Mouse (Mus musculus) small intestine, adult 2 months (tissue): ENCODE data around the gene Ptch1. TPM values are rescaled to one million over a fixed set of nuclear protein-coding genes. Genes with fewer than 3 reads are reported as not detected.

Experiments
- H3K27ac ChIP-seq: fragments of 200-500 bp; 2 replicates; pipeline ENCODE4 v1.5.1; 2012; ENCODE audit warnings: low read depth, low read length, control low read depth, inconsistent platforms; ENCODE audit not compliant: insufficient read depth
- H3K27me3 ChIP-seq: fragments of 200-500 bp; 2 replicates; pipeline ENCODE4 v1.6.1; 2012; ENCODE audit warnings: mild to moderate bottlenecking, moderate library complexity, low read length, inconsistent platforms; ENCODE audit not compliant: control insufficient read depth, insufficient read depth
- H3K36me3 ChIP-seq: fragments of 200-500 bp; 2 replicates; pipeline ENCODE4 v1.6.1; 2012; ENCODE audit warnings: mild to moderate bottlenecking, low read length, control low read depth, inconsistent platforms; ENCODE audit not compliant: control insufficient read depth, insufficient read depth
- H3K4me1 ChIP-seq: fragments of 200-500 bp; 2 replicates; pipeline ENCODE4 v1.6.1; 2012; ENCODE audit warnings: low read length, inconsistent platforms, mixed read lengths; ENCODE audit not compliant: control insufficient read depth, insufficient read depth, insufficient read length
- H3K4me3 ChIP-seq: fragments of 200-500 bp; 2 replicates; pipeline ENCODE4 v1.5.1; 2012; ENCODE audit warnings: low read depth, mild to moderate bottlenecking, control low read depth, inconsistent platforms, low read length, moderate library complexity
- CTCF ChIP-seq: fragments of 200-500 bp; IDR thresholded peaks from 2 replicates; pipeline ENCODE4 v1.5.1; 2012; ENCODE audit warnings: low read depth, mild to moderate bottlenecking, control low read depth, inconsistent platforms, low read length, moderate library complexity, mixed read lengths; ENCODE audit not compliant: insufficient replicate concordance, insufficient read length; ENCODE audit errors: extremely low read depth
- POLR2A ChIP-seq: fragments of 200-500 bp; IDR thresholded peaks from 2 replicates; pipeline ENCODE4 v1.6.1; 2012; ENCODE audit warnings: low read depth, mild to moderate bottlenecking, control low read depth, inconsistent platforms, low read length, moderate library complexity
- WGBS: fragments of 180-500 bp; shearing (Covaris S2); methylation state at CpG from one replicate; pipeline ENCODE4 v1.1.7; 2018; 5-methylcytosine and 5-hydroxymethylcytosine counted together
- polyA plus RNA-seq: library from polyadenylated mRNA; depleted of rRNA; stranded (reverse); fragments of >200 nt; gene quantifications from 2 replicates; pipeline ENCODE4 v1.2.3, GENCODE M21; 2012

Gene Ptch1
- polyA plus RNA-seq, 1 experiment, result 20.5 TPM

GRCm38 (mm10) chr13:63544119-63544966 is 29.1 kb downstream of the Ptch1 start:
- TF ChIP-seq POLR2A, result no peak
- Histone ChIP-seq H3K36me3 (peaks cover 30% of the 10 kb centered on the region), H3K27me3 (no peaks in the 10 kb centered on the region), H3K27ac (no peak overlapping the region), H3K4me1 (peaks cover 2% of the 10 kb centered on the region; the same call in 1 of the 2 replicates), H3K4me3 (no peak overlapping the region)
- WGBS, result 81% methylated on average over 13 of the region's 13 CpGs

- Histone ChIP-seq H3K4me1 (no peaks in the 10 kb centered on the region; the same call in 1 of the 2 replicates), H3K27ac (no peak overlapping the region), H3K4me3 (no peak overlapping the region), H3K27me3 (no peaks in the 10 kb centered on the region), H3K36me3 (peaks cover 36% of the 10 kb centered on the region)
- WGBS, result 64% methylated on average over 6 of the region's 6 CpGs
- TF ChIP-seq CTCF, result no peak
- no peak for TF ChIP-seq POLR2A
These were observed 29.9 kb downstream of the Ptch1 start for GRCm38 (mm10) chr13:63543459-63543858.

- WGBS, result 73% methylated on average over 3 of the region's 3 CpGs
- peaks cover 41% of the 10 kb centered on the region for H3K36me3 ChIP-seq
- no peak for TF ChIP-seq CTCF
- no peak for TF ChIP-seq POLR2A
- no peak overlapping the region for H3K4me3 ChIP-seq
- H3K27me3 ChIP-seq, result no peaks in the 10 kb centered on the region
- H3K4me1 ChIP-seq, result no peaks in the 10 kb centered on the region
- no peak overlapping the region for H3K27ac ChIP-seq
These were observed 30.5 kb downstream of the Ptch1 start for GRCm38 (mm10) chr13:63542796-63543384.

- no peak overlapping the region for H3K27ac ChIP-seq
- no peak overlapping the region for H3K4me3 ChIP-seq
- TF ChIP-seq CTCF (no peak), POLR2A (no peak)
- H3K36me3 ChIP-seq, result peaks cover 45% of the 10 kb centered on the region
- H3K27me3 ChIP-seq, result no peaks in the 10 kb centered on the region
- H3K4me1 ChIP-seq, result no peaks in the 10 kb centered on the region
These were observed 31.9 kb downstream of the Ptch1 start for GRCm38 (mm10) chr13:63541510-63541909.

- no peak overlapping the region for H3K27ac ChIP-seq
- TF ChIP-seq CTCF, result no peak
- TF ChIP-seq POLR2A, result no peak
- no peaks in the 10 kb centered on the region for H3K27me3 ChIP-seq
- WGBS, result 85% methylated on average over 12 of the region's 12 CpGs
- H3K4me1 ChIP-seq, result no peaks in the 10 kb centered on the region
- peaks cover 53% of the 10 kb centered on the region for H3K36me3 ChIP-seq
- no peak overlapping the region for H3K4me3 ChIP-seq
These were observed 32.8 kb downstream of the Ptch1 start for GRCm38 (mm10) chr13:63540584-63540983.

GRCm38 (mm10) chr13:63534981-63535380 is 38.4 kb downstream of the Ptch1 start:
- Histone ChIP-seq H3K27ac (no peak overlapping the region), H3K36me3 (peaks cover 69% of the 10 kb centered on the region), H3K27me3 (no peaks in the 10 kb centered on the region), H3K4me1 (no peaks in the 10 kb centered on the region), H3K4me3 (no peak overlapping the region)
- WGBS, result 73% methylated on average over 4 of the region's 4 CpGs
- no peak for TF ChIP-seq CTCF

GRCm38 (mm10) chr13:63530857-63531256 is 42.5 kb downstream of the Ptch1 start:
- no peak overlapping the region for H3K4me3 ChIP-seq
- WGBS, result 81% methylated on average over 9 of the region's 9 CpGs
- H3K36me3 ChIP-seq, result peaks cover 56% of the 10 kb centered on the region
- TF ChIP-seq CTCF (no peak), POLR2A (no peak)
- H3K27me3 ChIP-seq, result no peaks in the 10 kb centered on the region
- peaks cover 4% of the 10 kb centered on the region; the same call in 1 of the 2 replicates for H3K4me1 ChIP-seq
- no peak overlapping the region for H3K27ac ChIP-seq

- H3K4me3 ChIP-seq, result no peak overlapping the region
- peaks cover 4% of the 10 kb centered on the region; the same call in 1 of the 2 replicates for H3K4me1 ChIP-seq
- no peak for TF ChIP-seq CTCF
- no peak for TF ChIP-seq POLR2A
- H3K27ac ChIP-seq, result no peak overlapping the region
- H3K36me3 ChIP-seq, result peaks cover 51% of the 10 kb centered on the region
- WGBS, result 82% methylated on average over 3 of the region's 3 CpGs
- H3K27me3 ChIP-seq, result no peaks in the 10 kb centered on the region
These were observed 43.0 kb downstream of the Ptch1 start for GRCm38 (mm10) chr13:63530371-63530764.
